Mouse (Mus musculus) urinary bladder, postnatal 36 days (tissue): ENCODE results near the gene Scand1.
A peak's percentile ranks its signal among the peaks of the same experiment; 100 is the strongest.

ENCODE experiments used
- DNase-seq, 2 experiments: peaks; one replicate each; pipeline ENCODE4 v3.0.0; 2022; ENCODE audit warnings: low spot score in 2 of 2, mixed read lengths in 1 of 2

Gene Scand1

DNA sequence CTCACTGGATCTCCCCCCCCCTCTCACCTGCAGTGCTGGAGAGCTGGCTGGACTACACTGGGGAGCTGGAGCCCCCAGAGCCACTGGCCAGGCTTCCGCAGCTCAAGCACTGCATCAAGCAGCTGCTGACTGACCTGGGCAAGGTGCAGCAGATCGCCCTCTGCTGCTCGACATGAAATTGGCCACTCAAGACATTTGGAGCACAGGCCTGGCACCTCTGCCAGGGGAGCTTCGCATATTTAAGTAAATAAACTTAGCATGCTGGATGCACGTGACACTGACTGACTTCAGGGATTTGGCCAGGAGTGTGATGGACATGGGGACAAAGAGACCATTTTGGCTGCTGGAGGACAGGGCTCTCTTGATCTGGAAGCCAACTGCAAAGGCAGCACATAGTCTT, 5.2 kb downstream of the Scand1 start:
- DNase-seq: peak in 1 of 2 experiments; percentile 24

DNA sequence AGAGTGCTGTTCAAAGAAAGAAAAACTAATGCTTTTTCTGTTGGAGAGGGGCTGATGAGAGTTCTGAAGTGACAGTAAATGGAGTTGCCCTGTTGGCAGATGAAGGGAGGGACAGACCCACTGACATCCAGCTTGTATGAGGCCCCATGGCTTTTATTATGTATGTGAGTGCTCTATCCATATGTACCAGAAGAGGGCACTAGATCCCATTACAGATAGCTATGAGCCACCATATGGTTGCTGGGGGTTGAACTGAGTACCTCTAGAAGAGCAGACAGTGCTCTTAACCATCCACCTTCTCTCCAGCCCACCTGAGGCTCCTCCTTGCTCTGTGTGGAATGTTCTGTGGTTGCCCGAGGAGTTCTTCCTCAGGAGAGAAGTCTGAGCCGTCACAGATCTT, 6.7 kb downstream of the Scand1 start:
- DNase-seq: no peak

DNA sequence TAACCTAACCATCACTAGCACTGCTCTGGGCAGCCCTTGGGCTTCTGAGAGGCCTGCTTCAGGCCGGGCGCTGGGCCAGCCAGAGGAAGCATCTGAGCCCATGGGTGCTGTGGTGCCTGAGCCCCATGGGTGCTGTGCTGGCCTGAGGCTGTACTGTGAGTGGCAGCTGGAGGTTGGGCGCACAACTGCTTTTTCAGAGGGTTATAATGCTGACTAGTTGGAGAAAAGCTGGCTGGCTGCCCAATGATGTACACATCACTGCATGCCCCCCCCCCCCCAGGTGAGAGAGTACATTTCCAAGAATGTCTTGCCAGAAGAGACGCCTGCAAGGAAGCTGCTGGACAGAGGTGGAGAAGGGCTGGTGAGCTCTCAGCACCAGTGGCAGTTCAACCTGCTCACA, 8.2 kb downstream of the Scand1 start:
- DNase-seq: no peak

DNA sequence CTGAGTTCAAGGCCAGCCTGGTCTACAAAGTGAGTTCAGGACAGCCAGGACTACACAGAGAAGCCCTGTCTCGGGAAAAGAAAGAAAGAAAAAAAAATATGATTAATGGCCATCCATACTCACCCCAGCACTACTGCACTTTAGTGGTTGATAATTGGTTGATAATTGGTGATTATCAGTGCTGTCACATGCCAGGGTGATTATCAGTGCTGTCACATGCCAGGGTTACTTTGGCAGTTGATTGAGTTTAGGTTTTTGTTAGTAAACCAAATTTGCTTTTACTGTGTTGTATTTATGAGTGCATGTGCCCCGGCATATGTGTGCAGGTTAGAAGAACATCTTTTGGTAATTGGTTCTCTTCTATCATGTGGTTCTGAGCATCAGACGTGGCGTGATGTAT, 10.4 kb downstream of the Scand1 start:
- no peak for DNase-seq

DNA sequence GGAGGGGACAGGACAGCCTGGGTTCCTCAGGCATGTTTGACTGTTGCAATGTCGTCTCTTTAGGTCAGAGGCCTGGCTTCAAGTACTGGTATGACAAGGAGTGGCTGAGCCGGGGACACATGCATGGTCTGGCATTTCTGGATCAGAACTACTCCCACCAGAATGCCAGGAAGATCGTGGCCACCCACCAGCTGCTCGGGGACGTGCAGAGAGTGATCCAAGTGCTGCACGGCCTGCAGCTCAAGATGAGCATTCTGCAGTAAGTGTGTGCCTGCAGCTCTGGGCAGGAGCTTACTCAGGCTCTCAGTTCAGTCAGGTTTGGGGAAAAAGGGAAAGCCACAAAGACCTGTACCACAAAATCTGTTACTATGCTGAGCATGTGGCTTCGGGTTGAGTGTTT, 14.0 kb downstream of the Scand1 start:
- DNase-seq: no peak

DNA sequence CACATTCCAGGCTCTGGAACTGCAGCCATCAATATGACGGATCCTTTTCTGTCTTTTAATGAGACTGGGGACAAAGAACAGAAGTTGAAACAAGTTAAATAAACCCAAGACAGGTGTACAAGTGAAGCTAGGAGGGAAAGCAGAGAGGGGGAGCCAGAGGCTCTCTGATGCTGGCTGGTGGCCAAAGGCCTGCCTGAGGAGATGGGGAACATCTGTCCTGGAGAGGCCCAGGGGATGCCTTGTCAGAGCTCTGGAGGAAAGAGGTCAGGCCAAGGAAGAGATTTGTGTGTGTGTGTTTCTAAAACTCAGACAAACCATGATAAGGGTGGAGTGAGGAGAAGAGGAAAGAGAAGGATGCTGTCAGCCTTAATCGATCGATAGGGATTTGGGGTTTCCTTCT, 14.9 kb downstream of the Scand1 start:
- no peak for DNase-seq

DNA sequence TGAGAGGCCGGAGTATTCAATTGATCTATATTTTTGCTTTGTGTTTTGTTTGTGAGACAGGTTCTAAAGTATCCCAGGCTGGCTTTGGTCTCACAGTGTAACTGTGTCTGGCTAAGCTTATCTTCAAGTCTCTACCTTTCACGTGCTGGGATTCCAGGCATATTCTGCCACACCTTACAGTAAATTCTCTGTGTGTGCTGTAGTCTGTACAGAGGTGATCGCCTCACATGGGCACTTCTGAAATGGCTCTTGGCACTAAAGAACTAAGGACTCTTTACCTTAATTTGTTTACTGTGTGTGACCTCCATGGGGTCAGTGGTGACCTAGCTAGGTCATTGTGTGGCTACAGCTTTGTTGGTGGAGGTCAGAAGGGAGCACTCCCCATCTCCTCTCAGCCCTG, 16.3 kb downstream of the Scand1 start:
- DNase-seq: no peak

DNA sequence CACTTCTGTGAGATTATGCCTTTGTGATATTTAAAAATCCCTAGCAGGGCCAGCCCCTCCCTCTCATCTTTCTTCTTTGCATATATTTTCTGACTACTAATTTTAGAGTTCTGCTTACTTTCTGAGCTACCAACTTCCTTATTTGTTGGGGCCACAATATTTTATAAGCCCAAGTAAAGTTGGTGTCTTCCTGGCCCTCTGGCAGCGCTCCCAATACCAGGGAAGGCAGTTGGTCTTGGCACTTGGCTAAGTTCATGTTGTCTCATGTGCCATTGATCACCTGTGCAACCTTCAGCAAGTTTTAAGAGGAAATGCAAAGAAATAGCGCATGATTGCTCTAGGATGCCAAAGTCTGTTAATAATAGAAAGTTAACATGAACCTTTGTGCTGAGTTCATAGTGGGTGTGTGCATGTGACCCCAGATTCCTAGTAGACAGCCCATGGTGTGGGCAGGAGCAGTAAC, 16.9 kb downstream of the Scand1 start:
- DNase-seq: no peak

DNA sequence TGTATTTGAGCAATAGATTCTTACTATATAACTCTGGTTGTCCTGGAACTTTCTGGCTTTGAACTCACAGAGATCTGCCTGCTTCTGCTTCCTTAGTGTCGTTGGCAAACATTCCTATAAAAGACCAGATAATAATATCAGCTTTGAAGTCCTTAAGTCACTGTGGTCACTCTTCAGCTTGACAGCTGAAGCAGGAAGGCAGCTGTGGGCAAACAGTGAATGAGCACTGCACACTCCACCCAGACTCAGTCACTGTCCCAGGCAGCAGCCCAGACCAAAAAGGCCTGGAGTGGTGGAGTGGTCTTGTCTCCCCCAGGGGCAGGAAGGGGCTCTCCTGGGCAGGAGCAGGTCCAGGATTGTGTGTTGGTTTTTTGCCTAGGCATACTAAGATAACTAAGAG, 20.5 kb downstream of the Scand1 start:
- DNase-seq: no peak

DNA sequence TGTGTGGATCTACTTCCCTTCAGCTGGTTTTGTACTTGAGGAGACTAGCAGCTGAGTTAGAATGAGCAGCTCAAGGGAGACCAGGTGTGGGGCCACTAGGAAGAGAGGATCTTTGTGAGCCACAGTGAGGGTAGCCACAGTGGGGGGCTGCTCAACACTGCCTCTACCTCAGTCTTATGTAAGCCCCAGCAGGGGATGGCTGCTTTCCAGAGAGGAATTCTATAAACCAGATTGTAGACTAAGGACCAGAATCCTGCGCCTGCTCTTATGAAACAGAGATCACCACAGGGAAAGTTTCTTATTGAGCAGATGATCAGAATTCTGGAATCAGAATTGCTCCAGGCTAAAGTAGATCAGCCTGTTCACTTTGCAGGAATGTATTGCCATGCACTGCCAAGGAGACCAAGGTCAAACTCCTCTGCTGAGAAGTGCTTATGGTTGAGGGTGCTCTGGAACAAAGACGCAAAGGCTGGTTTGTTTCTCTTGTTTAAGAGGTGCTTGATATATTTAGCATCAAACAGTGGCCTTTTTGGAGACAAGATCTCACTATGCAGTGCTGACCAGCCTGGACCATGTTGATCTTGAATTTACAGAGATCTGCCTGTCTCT, 22.8 kb downstream of the Scand1 start:
- no peak for DNase-seq

DNA sequence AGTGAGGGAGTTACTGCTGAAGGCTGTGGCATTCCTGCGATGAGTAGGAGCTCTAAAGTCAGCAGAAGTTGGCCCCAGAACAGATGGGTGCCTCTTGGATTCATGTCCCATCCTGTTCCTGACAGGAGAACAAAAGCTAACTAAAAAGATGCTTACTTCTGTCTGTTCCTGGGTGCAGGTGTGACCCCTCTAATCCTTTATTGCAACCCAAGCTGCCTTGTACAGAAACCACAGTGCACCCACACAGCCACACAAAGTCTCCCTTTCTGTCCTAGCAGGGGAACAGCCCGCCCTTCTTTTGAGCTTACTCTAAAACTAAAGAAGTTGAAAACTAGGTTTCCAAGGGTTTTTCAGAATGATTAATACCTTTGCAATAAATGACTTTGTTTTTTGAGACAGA, 24.3 kb downstream of the Scand1 start:
- DNase-seq: no peak

DNA sequence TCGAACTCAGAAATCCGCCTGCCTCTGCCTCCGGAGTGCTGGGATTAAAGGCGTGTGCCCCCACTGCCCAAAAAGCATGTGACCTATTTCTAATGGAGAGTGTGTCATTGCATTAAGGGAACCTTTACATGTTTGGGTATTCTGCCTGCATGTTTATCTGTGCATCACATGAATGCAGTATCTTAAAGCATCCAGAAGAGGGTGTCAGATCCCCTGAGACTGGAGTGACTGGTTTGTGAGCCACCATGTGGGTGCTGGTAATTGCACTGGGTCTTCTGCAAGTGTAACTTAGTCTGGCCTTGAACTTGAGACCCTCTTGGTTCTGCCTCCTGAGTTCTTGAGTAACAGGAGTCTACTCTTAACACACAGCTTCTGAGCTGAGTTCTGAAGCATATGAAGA, 25.8 kb downstream of the Scand1 start:
- no peak for DNase-seq

DNA sequence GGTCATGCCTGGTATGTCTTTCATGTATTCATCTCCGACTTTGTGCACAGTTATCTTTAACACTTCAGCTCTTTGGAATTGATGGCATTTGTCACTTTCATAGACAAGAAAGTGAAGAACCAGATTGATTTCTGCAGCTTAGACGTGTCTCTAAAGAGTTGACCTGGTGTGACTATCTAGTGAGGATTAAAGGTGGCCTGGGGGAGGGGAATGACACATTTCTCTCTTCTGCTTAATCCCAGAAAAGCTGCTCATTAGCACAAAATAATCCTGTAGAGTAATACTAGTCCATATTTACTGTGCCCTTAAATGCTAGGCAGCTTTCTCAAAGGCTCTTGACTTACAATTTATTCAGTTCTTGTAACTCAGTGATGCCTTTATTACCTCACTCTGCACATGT, 27.3 kb downstream of the Scand1 start:
- no peak for DNase-seq

DNA sequence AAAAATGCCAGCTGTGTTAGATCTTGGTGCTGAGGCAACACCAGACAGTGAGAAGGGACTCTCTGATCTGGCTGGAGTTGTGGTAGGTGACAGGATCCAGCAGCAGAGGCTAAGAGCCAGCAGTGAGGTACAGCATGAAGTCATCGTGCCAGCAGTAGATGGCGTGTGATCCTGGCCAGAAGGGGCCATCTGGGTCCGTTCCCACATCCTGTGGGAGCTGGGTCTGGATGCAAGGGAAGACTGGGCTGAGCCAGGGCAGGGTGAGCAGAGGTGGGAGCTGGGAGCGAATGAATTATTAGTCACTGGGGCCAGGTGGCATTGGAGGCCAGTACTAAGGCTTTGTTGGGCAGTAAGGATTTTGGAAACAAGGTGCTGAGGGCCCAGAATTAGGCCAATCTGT, 31.3 kb downstream of the Scand1 start:
- no peak for DNase-seq

DNA sequence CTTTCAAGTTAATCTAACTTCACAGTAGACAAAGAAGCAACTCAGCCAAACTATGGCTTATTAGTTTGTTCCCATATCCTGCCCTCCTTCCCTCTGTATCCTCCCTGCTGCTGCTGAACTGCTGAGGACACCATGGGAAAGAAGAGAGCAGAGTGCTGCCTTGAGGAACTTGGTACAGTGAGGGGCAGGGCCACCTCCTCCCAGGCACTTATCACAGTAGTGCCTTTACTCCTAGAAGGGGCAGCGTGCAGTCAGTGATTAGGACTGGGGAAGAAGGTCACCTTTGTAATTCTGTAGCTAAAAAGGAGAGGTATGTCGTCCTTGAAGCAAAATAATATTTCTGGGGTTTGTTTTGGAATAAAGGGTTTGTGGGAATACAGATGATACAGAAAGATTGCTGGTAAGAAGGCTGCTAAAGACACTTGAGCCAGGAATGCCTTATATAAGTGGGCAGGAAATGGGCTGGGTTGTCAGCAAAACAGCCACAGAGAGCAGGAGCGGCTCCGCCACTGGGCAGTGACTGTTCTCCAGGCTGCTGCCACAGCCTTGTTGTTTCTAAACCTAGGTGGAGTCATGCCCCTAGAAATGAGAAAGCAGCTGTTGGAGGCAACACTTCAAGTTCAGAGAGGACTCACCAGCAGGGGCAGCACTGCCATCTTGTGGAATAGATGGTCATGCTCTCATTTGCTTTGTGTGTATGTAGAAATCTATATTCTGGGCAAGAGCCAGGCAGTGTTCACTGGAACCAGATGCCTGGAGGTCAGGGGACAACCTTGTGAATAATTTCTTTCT, 34.1 kb downstream of the Scand1 start:
- DNase-seq: peak; percentile 78 to 80

DNA sequence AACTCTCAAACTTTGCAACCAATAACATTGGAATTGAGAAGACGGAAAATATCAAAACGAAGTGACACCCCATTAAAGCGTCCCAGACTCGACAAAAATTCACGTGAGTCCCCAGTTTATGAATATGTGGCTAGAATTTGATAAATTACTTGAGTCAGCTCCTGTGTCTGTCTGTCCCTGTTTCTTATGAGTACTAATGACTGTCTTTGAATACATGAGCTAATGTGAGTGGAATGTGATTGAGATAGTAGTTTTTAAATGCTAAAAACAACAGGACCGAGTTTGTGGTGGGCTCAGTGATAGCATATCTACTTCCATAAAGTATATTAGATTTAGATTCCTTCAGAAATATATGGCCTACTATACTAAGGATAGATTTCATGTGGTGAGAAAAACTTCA, 40.0 kb downstream of the Scand1 start:
- DNase-seq: no peak

DNA sequence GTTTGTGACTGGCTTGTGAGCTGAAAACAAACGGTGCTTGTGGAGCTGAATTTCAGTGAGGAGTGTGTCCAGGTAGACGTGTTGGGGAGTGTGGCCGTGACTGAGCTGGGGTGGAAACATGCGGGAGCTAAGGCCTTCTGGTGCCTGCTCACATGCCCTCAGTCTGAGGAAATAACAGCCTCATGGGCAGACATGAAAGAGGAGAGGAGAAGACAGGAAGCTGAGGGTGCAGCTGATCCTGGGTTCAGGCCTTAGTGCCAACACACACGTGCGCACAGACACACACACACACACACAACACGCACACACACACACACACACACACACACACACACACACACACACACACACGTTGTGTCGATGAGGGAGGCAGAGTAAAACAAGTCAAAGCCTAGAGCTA, 44.9 kb downstream of the Scand1 start:
- DNase-seq: no peak

DNA sequence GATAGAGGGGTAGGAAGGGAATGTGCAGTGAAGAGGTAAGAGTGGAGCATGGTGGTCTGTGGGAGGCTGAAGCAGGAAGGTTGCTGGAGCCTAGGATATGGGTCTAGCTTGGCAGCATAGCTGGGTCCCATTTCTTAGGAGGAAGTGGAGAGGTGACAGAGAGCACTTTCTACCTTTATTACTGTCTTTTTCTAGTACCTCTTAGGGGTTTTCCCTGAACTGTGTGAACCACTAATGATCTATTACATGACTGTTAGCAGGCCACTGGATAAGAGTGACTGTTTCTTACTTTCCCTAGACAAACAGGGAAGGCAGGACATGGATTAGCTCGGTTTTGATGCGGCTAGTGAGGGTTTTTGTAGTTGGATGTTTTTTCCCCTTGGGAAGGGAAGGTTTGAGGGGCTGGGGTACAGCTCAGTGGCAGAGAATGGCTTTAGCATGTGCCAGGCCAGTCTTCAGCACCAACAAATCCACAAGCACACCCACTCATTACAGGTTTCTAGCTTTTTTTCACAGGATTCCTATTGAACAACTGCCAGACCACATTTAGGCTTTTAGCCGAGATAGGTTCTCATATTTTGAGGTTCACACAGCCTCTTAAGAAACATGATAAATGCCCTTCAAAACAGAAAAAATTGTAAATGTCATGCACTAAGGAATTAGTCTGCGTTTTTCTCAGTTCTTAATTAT, 49.2 kb downstream of the Scand1 start:
- no peak for DNase-seq
